Mouse (Mus musculus) lung, postnatal 0 days (tissue): ENCODE measurements at regions not wholly inside any gene's neighbourhood (a gene's known extent, or its start where the extent isn't known, plus 50 kb on each side); places are given as distances from the start of the nearest gene placed in this dataset.
"Not testable (repeated sequence)": the region's sequence is repeated elsewhere in the genome, so short reads cannot be mapped to it uniquely, and the experiment has no call there.

ENCODE experiments used
- ATAC-seq: fragments of 200-750 bp; cut with Nextera tagmentation; 2 replicates; pipeline ENCODE4 v1.8.0; 2017; ENCODE audit warnings: moderate library complexity
- DNase-seq: peaks from one replicate; pipeline ENCODE4 v3.0.0-alpha.2; 2016; ENCODE audit warnings: low spot score
- H3K27ac ChIP-seq: fragments of 300-500 bp; sonication (generic); 2 replicates; pipeline ENCODE4 v1.5.1; 2014; ENCODE audit warnings: antibody characterized with exemption, mild to moderate bottlenecking, low read length, mixed read lengths
- H3K27me3 ChIP-seq: fragments of 300-500 bp; sonication (generic); replicated peaks from 2 replicates; pipeline ENCODE4 v1.6.1; 2014; ENCODE audit warnings: low read length, mixed read lengths; ENCODE audit not compliant: insufficient read depth
- H3K36me3 ChIP-seq: fragments of 300-500 bp; sonication (generic); 2 replicates; pipeline ENCODE4 v1.6.1; 2014; ENCODE audit warnings: low read length, mixed read lengths; ENCODE audit not compliant: insufficient read depth
- H3K4me1 ChIP-seq: fragments of 300-500 bp; sonication (generic); 2 replicates; pipeline ENCODE4 v1.6.1; 2014; ENCODE audit warnings: antibody characterized with exemption, low read depth, low read length, mixed read lengths; ENCODE audit not compliant: insufficient read depth
- H3K4me2 ChIP-seq: fragments of 300-500 bp; sonication (generic); replicated peaks from 2 replicates; pipeline ENCODE4 v1.6.1; 2014; ENCODE audit warnings: low read depth, mild to moderate bottlenecking, low read length, moderate library complexity, mixed read lengths
- H3K4me3 ChIP-seq: fragments of 300-500 bp; sonication (generic); 2 replicates; pipeline ENCODE4 v1.5.1; 2014; ENCODE audit warnings: low read depth, low read length
- H3K9ac ChIP-seq: fragments of 300-500 bp; sonication (generic); replicated peaks from 2 replicates; pipeline ENCODE4 v1.6.1; 2014; ENCODE audit warnings: low read depth, mild to moderate bottlenecking
- H3K9me3 ChIP-seq: fragments of 300-500 bp; sonication (generic); 2 replicates; pipeline ENCODE4 v1.6.1; 2016; ENCODE audit warnings: low read length, mixed read lengths
- CTCF ChIP-seq: IDR thresholded peaks from 2 replicates; pipeline ENCODE4 v1.5.1; 2016; ENCODE audit warnings: antibody characterized with exemption, mild to moderate bottlenecking
- EP300 ChIP-seq: IDR thresholded peaks from 2 replicates; pipeline ENCODE4 v1.6.1; 2016; ENCODE audit warnings: antibody characterized with exemption, mild to moderate bottlenecking, control low read depth
- WGBS: fragments of 180-500 bp; shearing (Covaris S2); extraction: QIAGEN DNeasy Blood & Tissue Kit; methylation state at CpG from one replicate; pipeline ENCODE4 v1.1.7; 2014; 5-methylcytosine and 5-hydroxymethylcytosine counted together

GRCm38 (mm10) chr13:50031757-50032156 is 218.4 kb downstream of the Gm906 start:
- H3K9ac ChIP-seq: no peak overlapping the region
- TF ChIP-seq CTCF: peak; percentile 15; the same call in 1 of the 2 replicates
- TF ChIP-seq EP300: no peak
- WGBS: 27% methylated on average over 1 of the region's 1 CpGs
- no peak for DNase-seq
- no peak for ATAC-seq
- no peak overlapping the region for H3K4me3 ChIP-seq
- no peaks in the 10 kb centered on the region for H3K27me3 ChIP-seq
- no peaks in the 10 kb centered on the region for H3K36me3 ChIP-seq
- no peak overlapping the region for H3K4me2 ChIP-seq
- H3K27ac ChIP-seq: no peak overlapping the region
- H3K4me1 ChIP-seq: no peaks in the 10 kb centered on the region
- no peaks in the 10 kb centered on the region for H3K9me3 ChIP-seq

- not testable (repeated sequence) for H3K9ac ChIP-seq, H3K4me2 ChIP-seq, DNase-seq, H3K4me3 ChIP-seq, H3K27me3 ChIP-seq, H3K36me3 ChIP-seq, H3K4me1 ChIP-seq, H3K27ac ChIP-seq, H3K9me3 ChIP-seq, ATAC-seq
- WGBS: 74% methylated on average over 3 of the region's 3 CpGs
Measured at GRCm38 (mm10) chr13:50007730-50008129, 208.9 kb upstream of the Gm30302 start.

- not testable (repeated sequence) for DNase-seq, H3K9me3 ChIP-seq, H3K36me3 ChIP-seq, H3K4me3 ChIP-seq, H3K9ac ChIP-seq, H3K4me1 ChIP-seq, H3K27ac ChIP-seq, H3K4me2 ChIP-seq, H3K27me3 ChIP-seq, ATAC-seq
- 60% methylated on average over 3 of the region's 4 CpGs for WGBS
Measured at GRCm38 (mm10) chr13:49966072-49966471, 167.3 kb upstream of the Gm30302 start.

- H3K27ac ChIP-seq, H3K27me3 ChIP-seq, H3K9ac ChIP-seq, H3K4me1 ChIP-seq, H3K9me3 ChIP-seq, H3K4me3 ChIP-seq, H3K4me2 ChIP-seq, H3K36me3 ChIP-seq, ATAC-seq: not testable (repeated sequence)
- WGBS: 19% methylated on average over 5 of the region's 6 CpGs
- DNase-seq: peak; percentile 9
- TF ChIP-seq CTCF: peak; percentile 36; the same call in 1 of the 2 replicates
Measured at GRCm38 (mm10) chr13:49957993-49958681, 159.3 kb upstream of the Gm30302 start.

GRCm38 (mm10) chr13:49915781-49916180 is 117.0 kb upstream of the Gm30302 start:
- peak; percentile 23 for DNase-seq
- H3K4me1 ChIP-seq: no peaks in the 10 kb centered on the region
- no peak for TF ChIP-seq CTCF
- no peak for TF ChIP-seq EP300
- WGBS: 54% methylated on average over 2 of the region's 2 CpGs
- H3K4me3 ChIP-seq: no peak overlapping the region
- no peak overlapping the region for H3K9ac ChIP-seq
- H3K36me3 ChIP-seq: no peaks in the 10 kb centered on the region
- ATAC-seq: no peak
- H3K4me2 ChIP-seq: no peak overlapping the region
- no peak overlapping the region for H3K27ac ChIP-seq
- no peaks in the 10 kb centered on the region for H3K9me3 ChIP-seq
- H3K27me3 ChIP-seq: no peaks in the 10 kb centered on the region
